Mouse (Mus musculus): ENCODE measurements around the gene Hspa12b.

- TF ChIP-seq CTCF (IDR thresholded peaks at IDR 0.05; ENCODE audit: borderline replicate concordance, control insufficient read depth, extremely low read depth, insufficient read depth, low read length, poor library complexity) = no peak
- TF ChIP-seq POLR2A (IDR thresholded peaks at IDR 0.05; ENCODE audit: control insufficient read depth, extremely low read depth, insufficient read depth, low read length, poor library complexity) = no peak
Measured at GRCm38 (mm10) chr2:131168914-131169313, 41.8 kb downstream of the Hspa12b start.

Measured in thymus, adult 2 months (tissue).